Mouse (Mus musculus): ENCODE results near the gene Gm12184. TPM values are rescaled to one million over a fixed set of nuclear protein-coding genes. Genes with fewer than 3 reads are reported as not detected.
A peak's percentile ranks its signal among the peaks of the same experiment; 100 is the strongest.
"Not testable (repeated sequence)": the region's sequence is repeated elsewhere in the genome, so short reads cannot be mapped to it uniquely, and the experiment has no call there.

Gene Gm12184
- polyA plus RNA-seq, 1 experiment from 2014 or later: 2.3 TPM

DNA sequence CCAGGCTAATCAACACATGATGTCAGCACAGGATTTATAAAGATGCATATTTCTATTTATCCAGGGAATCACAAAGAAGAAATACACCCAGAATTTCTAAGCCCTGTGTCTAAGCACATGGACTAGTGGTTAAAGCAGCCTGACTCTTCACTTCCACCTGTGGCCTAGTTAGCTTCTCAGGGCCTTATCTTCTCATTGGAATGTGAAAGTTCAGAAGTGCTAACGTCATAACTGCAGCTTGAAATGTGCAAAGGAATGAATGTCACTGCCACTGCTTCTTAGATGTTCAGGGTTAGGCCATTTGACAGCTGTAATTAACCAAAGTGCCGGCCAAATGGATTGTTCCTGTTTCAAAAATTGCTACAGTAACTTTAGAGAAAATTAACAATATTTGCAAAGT is 3.8 kb upstream of the Gm12184 start:
- WGBS: 76% methylated on average over 2 of the region's 2 CpGs
- no peak for DNase-seq (ENCODE audit: extremely low spot score, low spot score)
- Histone ChIP-seq H3K36me3 (replicated peaks) (no peaks in the 10 kb centered on the region), H3K4me1 (peaks cover 14% of the 10 kb centered on the region), H3K27ac (no peak overlapping the region), H3K9me3 (peaks cover 9% of the 10 kb centered on the region; the same call in 1 of the 2 replicates), H3K4me3 (no peak overlapping the region), H3K27me3 (ENCODE audit: poor library complexity, severe bottlenecking) (peaks cover 25% of the 10 kb centered on the region)

DNA sequence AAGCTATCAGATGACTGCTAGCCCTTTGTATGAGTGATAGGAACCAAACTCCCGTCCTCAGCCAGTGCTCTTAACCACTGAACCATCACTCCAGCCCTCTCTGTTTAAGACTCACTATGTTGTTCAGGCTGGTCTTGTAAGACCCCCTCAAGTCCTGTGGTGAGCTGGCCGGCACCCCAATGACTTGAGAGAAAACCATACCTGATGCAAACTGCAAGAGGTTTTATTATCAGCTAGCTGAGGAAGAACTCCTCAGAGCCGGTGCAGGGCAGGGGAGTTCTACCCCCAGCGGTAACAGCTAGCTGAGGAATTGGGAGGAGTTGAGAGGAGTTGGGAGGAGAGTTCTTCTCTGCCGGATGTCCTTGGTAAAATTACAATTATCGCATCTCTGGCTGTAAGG is 1.5 kb upstream of the Gm12184 start:
- H3K27me3 ChIP-seq (ENCODE audit: poor library complexity, severe bottlenecking): peaks cover 36% of the 10 kb centered on the region
- WGBS: 79% methylated on average over 6 of the region's 6 CpGs
- H3K36me3 ChIP-seq (replicated peaks): no peaks in the 10 kb centered on the region
- peaks cover 9% of the 10 kb centered on the region; the same call in 1 of the 2 replicates for H3K9me3 ChIP-seq
- no peak for DNase-seq (ENCODE audit: extremely low spot score, low spot score)
- H3K27ac ChIP-seq: no peak overlapping the region
- peaks cover 27% of the 10 kb centered on the region for H3K4me1 ChIP-seq
- H3K4me3 ChIP-seq: no peak overlapping the region

DNA sequence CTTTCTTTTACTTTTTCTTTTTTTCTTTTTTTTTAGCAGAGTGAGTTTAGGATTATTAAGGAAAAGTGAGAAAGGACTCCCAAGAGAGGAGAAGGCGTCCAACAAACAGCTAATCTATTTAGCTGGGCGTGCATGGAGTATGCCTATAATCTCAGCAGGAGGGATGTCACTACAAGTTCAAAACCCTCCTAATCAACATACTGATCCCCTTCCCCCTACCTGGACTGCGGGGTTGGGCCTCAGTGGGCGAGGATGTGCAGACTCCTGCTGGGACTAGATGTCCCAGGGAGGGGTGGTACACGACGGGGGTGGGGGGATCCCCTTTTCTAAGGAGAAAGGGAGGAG is 269 bp upstream of the Gm12184 start:
- peaks cover 9% of the 10 kb centered on the region; the same call in 1 of the 2 replicates for H3K9me3 ChIP-seq
- peaks cover 30% of the 10 kb centered on the region for H3K4me1 ChIP-seq
- H3K27ac ChIP-seq: peak overlapping the region; percentile 74
- no peak for DNase-seq (ENCODE audit: extremely low spot score, low spot score)
- no peaks in the 10 kb centered on the region for H3K36me3 ChIP-seq (replicated peaks)
- WGBS: 2% methylated on average over 6 of the region's 6 CpGs
- H3K27me3 ChIP-seq (ENCODE audit: poor library complexity, severe bottlenecking): peaks cover 36% of the 10 kb centered on the region
- peak overlapping the region; percentile 53 for H3K4me3 ChIP-seq

DNA sequence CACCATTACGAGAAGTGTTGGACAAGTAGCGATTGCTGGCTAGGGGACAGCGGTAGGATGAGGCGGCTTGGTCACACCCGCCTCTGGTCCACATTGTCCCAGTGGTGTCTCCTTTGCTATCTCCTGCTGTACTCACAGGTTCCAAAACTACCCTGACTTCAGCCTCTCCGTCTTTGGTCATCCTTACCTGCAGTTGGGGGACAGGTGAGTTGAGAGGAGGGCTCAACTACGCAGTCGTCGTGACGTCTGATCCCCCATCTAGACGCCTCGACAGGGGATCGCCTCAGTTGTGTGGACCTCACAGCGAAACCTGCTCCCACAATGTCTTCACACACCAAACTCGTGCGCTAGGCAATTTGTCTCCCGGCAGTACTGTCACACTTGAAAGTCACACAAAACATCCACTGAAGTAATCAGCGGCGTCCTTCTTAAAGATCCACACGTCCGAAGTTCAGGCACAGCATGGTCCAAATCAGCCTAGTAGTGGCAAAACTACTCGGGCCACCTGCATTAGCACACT is 2.1 kb downstream of the Gm12184 start:
- Histone ChIP-seq H3K36me3 (replicated peaks) (no peaks in the 10 kb centered on the region), H3K27ac (no peak overlapping the region), H3K27me3 (ENCODE audit: poor library complexity, severe bottlenecking) (peaks cover 31% of the 10 kb centered on the region), H3K4me3 (peak overlapping the region; percentile 52), H3K4me1 (peaks cover 30% of the 10 kb centered on the region), H3K9me3 (peaks cover 9% of the 10 kb centered on the region; the same call in 1 of the 2 replicates)
- WGBS: 3% methylated on average over 22 of the region's 22 CpGs
- DNase-seq (ENCODE audit: extremely low spot score, low spot score): peak; percentile 30

DNA sequence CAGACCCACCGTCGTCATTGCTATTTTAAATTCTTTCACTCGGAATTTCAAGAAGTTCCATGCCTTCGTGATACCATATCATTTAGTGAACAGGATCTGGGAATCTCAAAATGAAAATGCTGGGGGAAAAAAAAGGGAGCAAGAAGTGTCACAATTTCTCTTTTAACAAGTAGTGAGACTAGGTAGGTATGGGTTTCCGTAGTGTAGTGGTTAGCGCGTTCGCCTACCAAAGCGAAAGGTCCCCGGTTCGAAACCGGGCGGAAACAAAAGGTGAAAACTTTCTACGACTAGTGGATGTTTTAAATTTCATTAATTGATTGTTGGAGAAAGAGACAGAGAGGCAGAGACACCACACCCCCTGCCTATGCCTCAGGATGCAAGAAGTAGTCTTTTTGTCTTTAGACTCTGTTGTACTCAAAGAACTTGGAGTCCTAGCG is 2.9 kb downstream of the Gm12184 start:
- H3K36me3 ChIP-seq (replicated peaks): no peaks in the 10 kb centered on the region
- DNase-seq (ENCODE audit: extremely low spot score, low spot score): peak; percentile 76
- H3K27ac ChIP-seq: no peak overlapping the region
- WGBS: under 1% methylated on average over 15 of the region's 15 CpGs
- peak overlapping the region; percentile 52 for H3K4me3 ChIP-seq
- H3K9me3 ChIP-seq: peaks cover 9% of the 10 kb centered on the region; the same call in 1 of the 2 replicates
- H3K27me3 ChIP-seq (ENCODE audit: poor library complexity, severe bottlenecking): peaks cover 27% of the 10 kb centered on the region
- H3K4me1 ChIP-seq: peaks cover 30% of the 10 kb centered on the region

DNA sequence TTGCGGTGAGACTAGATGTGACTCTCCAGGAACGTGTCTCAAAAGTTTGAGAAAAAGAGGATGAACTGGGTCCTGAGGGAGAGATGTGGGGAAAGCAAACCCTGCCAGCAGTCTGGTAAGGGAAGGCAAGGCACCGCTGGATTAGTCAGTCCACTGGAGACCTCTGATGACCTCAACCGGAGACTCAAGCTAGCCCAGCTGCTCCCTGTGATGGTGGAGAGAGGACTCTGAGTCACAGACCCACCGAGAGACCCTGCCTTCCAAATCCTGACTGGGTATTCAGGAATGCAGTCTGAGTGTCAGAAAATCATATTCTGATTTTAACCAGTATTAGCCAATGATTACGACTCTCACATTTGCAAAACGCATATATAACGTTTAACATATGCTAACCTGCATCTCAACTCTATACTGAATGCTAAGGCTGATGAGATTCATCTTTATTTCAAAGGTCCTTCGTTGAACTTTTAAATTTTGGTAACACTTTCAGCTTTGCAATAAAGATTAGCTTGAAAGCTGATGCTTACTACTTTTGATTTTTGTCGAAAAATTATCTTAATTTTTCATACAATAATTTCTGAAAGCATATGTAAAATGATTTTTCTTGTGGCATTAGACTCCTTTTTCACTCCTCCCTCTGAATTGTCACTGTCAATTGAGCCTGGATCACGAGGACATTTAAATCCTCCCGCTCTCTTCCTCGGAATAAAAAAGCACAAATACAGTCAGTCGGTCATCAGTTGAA is 3.5 kb downstream of the Gm12184 start:
- peaks cover 30% of the 10 kb centered on the region for H3K4me1 ChIP-seq
- H3K27ac ChIP-seq: no peak overlapping the region
- H3K27me3 ChIP-seq (ENCODE audit: poor library complexity, severe bottlenecking): peaks cover 24% of the 10 kb centered on the region
- peak overlapping the region; percentile 52 for H3K4me3 ChIP-seq
- 34% methylated on average over 14 of the region's 14 CpGs for WGBS
- H3K36me3 ChIP-seq (replicated peaks): no peaks in the 10 kb centered on the region
- peaks cover 6% of the 10 kb centered on the region; the same call in 1 of the 2 replicates for H3K9me3 ChIP-seq
- DNase-seq (ENCODE audit: extremely low spot score, low spot score): no peak

DNA sequence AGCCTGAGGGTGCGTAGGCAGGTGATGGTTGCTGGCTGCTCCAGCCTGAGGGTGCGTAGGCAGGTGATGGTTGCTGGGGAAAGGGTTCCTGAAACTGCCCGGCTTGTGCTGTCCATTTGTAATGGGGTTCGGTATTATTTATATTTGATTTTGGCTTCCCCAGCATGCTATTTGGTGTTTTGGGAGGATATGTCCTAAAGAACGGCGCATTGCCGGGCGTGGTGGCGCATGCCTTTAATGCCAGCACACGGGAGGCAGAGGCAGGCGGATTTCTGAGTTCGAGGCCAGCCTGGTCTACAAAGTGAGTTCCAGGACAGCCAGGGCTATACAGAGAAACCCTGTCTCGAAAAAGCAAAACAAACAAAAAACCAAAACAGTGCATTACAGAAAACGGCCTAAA is 5.2 kb downstream of the Gm12184 start:
- not testable (repeated sequence) for H3K36me3 ChIP-seq (replicated peaks); H3K4me3 ChIP-seq; H3K27ac ChIP-seq; DNase-seq (ENCODE audit: extremely low spot score, low spot score); H3K9me3 ChIP-seq
- peaks cover 26% of the 10 kb centered on the region for H3K4me1 ChIP-seq
- peaks cover 15% of the 10 kb centered on the region for H3K27me3 ChIP-seq (ENCODE audit: poor library complexity, severe bottlenecking)
- WGBS: 84% methylated on average over 14 of the region's 14 CpGs

DNA sequence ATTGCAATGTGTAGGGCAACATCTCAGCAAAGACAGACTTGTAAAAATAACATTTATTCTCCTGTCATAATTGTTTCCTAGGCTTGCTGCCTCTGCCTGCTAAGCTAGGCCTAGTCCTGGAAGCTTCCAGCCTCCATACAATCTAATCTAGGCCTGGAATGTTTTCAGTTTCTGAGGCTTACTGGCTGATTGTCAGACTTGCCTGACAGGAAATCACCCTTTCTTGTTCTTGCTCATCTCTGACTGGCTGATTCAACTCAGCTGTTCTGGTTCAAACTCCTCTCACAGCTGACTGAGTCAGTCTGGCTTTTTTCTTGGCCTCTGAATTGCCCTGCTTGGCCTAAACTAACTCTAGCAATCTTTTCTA is 6.2 kb downstream of the Gm12184 start:
- peaks cover 15% of the 10 kb centered on the region for H3K27me3 ChIP-seq (ENCODE audit: poor library complexity, severe bottlenecking)
- H3K9me3 ChIP-seq: no peaks in the 10 kb centered on the region
- H3K27ac ChIP-seq: no peak overlapping the region
- H3K4me3 ChIP-seq: no peak overlapping the region
- peaks cover 6% of the 10 kb centered on the region for H3K36me3 ChIP-seq (replicated peaks)
- peaks cover 36% of the 10 kb centered on the region for H3K4me1 ChIP-seq
- DNase-seq (ENCODE audit: extremely low spot score, low spot score): no peak

DNA sequence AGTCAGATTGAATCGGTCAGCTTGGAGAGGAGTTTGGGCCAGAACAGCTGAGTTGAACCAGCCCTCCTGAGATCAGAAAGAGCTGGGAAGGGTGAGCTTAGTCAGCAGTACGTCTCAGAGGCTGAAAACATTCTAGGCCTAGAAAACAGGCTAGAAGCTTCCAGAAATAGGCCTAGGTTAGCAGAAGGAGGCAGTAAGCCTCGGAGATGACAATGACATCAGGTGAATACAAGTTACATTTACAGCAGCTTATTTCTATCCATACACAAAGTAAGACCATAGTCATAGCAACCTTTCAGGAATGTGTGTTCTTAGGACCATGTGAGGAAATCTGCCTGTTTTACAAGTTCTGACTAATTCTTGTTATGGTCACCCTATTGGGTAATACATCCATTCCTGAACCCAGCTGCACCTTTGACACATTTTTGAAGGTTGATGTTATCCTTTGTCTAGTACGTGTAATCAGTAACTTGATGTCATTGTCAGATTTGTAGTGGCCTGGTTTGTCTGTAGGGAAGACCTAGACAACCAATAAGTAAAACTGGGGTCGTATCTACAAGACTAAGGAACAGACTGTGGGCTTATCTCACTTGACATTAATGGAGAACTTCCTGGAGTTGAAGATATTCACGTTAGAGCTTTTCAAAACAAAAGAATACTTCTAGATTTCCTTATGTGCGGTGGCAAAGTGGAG is 6.7 kb downstream of the Gm12184 start:
- Histone ChIP-seq H3K27me3 (ENCODE audit: poor library complexity, severe bottlenecking) (peaks cover 11% of the 10 kb centered on the region), H3K36me3 (replicated peaks) (peaks cover 9% of the 10 kb centered on the region), H3K4me3 (no peak overlapping the region), H3K27ac (no peak overlapping the region), H3K4me1 (peaks cover 39% of the 10 kb centered on the region), H3K9me3 (no peaks in the 10 kb centered on the region)
- no peak for DNase-seq (ENCODE audit: extremely low spot score, low spot score)
- 78% methylated on average over 7 of the region's 7 CpGs for WGBS

DNA sequence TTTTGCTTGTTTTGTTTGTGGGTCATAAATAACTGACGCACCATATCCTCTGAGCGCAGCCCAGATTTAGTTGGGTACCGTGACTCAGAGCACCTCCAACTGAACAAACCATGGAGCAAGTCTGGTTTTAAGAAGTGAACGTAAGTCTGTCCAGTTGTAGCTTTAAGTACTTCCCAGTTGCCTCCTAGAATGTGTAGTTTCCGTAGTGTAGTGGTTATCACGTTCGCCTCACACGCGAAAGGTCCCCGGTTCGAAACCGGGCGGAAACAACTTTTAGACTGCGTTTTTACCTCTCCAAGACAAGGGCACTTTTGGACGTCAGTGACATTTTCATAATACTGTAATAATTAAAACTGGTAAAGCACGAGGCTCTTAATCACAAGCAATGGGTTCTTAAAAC is 8.1 kb downstream of the Gm12184 start:
- H3K36me3 ChIP-seq (replicated peaks): peaks cover 18% of the 10 kb centered on the region
- H3K9me3 ChIP-seq: no peaks in the 10 kb centered on the region
- no peaks in the 10 kb centered on the region for H3K27me3 ChIP-seq (ENCODE audit: poor library complexity, severe bottlenecking)
- WGBS: 1% methylated on average over 16 of the region's 16 CpGs
- H3K27ac ChIP-seq: 0 out of 2 replicates have a peak overlapping the region, but pooled peaks have one; percentile 95
- peak; percentile 83 for DNase-seq (ENCODE audit: extremely low spot score, low spot score)
- peak overlapping the region; percentile 90 for H3K4me3 ChIP-seq
- peaks cover 28% of the 10 kb centered on the region for H3K4me1 ChIP-seq

DNA sequence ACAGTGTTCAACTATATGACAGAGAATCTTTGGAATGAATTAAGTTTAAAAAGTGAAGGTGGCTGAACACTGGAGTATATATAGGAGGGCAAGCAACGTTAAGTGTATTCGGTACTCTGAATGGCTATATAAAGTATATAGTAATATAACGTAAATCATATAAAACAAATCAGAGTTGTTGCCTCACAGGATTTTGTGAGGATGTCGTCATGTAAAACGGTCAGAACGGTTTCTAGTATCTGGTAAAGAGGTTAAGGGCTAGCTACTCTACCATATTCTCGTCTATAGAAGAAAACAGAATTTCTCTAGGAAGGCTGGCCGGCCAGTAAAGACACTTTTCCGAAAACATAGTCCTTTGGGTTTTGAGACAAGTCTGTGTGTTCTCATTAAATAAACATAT is 8.7 kb downstream of the Gm12184 start:
- Histone ChIP-seq H3K9me3 (no peaks in the 10 kb centered on the region), H3K27ac (peak overlapping the region; percentile 95), H3K36me3 (replicated peaks) (peaks cover 24% of the 10 kb centered on the region), H3K27me3 (ENCODE audit: poor library complexity, severe bottlenecking) (no peaks in the 10 kb centered on the region), H3K4me1 (peaks cover 24% of the 10 kb centered on the region), H3K4me3 (peak overlapping the region; percentile 90)
- no peak for DNase-seq (ENCODE audit: extremely low spot score, low spot score)
- WGBS: 8% methylated on average over 9 of the region's 9 CpGs

DNA sequence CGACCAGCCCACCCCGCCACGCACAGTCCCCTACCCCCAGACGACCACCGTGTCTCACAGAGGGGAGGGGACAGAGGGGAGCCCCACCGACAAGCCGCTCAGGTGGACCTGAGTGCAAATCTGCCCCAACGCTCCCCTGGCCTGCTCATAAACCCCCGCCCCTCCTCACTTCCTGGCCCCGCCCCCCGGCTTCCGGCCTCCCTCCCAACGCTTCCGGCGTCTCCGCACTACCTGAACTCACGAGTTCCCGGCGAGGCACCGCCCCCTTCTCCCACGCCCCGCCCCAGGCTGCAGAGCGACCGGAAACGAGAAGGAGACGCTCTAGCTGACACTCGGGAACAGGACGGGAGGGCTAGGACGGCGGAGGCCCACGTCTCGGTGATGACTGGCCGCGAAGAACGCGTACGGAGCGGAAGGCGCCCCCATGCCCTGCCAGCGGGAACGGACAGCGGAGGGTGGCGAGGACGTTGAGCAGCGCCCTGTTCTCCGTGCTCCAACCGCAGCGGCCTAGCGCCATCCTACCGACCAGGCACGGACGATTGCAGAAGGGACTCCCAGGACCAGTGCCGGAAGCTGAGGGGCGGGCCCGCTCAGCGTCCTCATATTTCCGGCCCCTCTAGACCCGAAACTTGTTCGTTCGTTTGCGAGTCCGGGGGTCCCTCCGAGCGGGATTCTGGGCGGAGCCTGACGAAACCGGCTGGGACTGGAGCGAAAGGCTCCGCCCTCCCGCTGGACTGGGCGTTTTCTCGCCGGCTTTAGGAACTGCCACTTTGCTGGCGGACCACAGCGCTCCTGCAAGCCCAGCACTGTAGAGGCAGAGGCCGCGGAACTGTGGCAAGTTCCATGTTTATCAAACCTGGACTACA is 9.4 kb downstream of the Gm12184 start, which contains the start of gene Trim41:
Gene Trim41 (minus strand): TSS at position 554 of the 866 bp plus-strand sequence.
- no peaks in the 10 kb centered on the region for H3K27me3 ChIP-seq (ENCODE audit: poor library complexity, severe bottlenecking)
- H3K4me3 ChIP-seq: peak within 1 kb of the TSS; percentile 90
- H3K27ac ChIP-seq: peak within 1 kb of the TSS; percentile 95
- DNase-seq (ENCODE audit: extremely low spot score, low spot score): peak; percentile 99
- no peaks in the 10 kb centered on the region for H3K9me3 ChIP-seq
- peaks cover 31% of the 10 kb centered on the region for H3K36me3 ChIP-seq (replicated peaks)
- under 1% methylated on average over 77 of the region's 77 CpGs for WGBS
- H3K4me1 ChIP-seq: peaks cover 22% of the 10 kb centered on the region

All from forebrain, embryonic 10.5 days (tissue).